Mouse (Mus musculus) T-cell, adult 2 months (primary cell): ENCODE measurements around the gene Mfap3l.
"Not testable (repeated sequence)": the region's sequence is repeated elsewhere in the genome, so short reads cannot be mapped to it uniquely, and the experiment has no call there.

Experiments
- DNase-seq: peaks from one replicate; pipeline ENCODE4 v3.0.0; 2022; ENCODE audit warnings: low spot score

Mfap3l gene

GRCm38 (mm10) chr8:60632250-60632932, at the start of gene Mfap3l:
Mfap3l (plus strand) TSS chr8:60632827.
- DNase-seq, result peak; percentile 45

GRCm38 (mm10) chr8:60583369-60583768, 49.3 kb upstream of the Mfap3l start:
- DNase-seq, result no peak

- not testable (repeated sequence) for DNase-seq
These were observed 41.1 kb upstream of the Mfap3l start for GRCm38 (mm10) chr8:60591352-60592105.

GRCm38 (mm10) chr8:60594761-60595160, 37.9 kb upstream of the Mfap3l start:
- no peak for DNase-seq

GRCm38 (mm10) chr8:60611580-60612111, 21.0 kb upstream of the Mfap3l start:
- DNase-seq, result no peak

GRCm38 (mm10) chr8:60616928-60617327, 15.7 kb upstream of the Mfap3l start:
- DNase-seq, result no peak

GRCm38 (mm10) chr8:60621561-60621960, 11.1 kb upstream of the Mfap3l start:
- DNase-seq, result no peak

- no peak for DNase-seq
These were observed 10.6 kb upstream of the Mfap3l start for GRCm38 (mm10) chr8:60622056-60622455.

GRCm38 (mm10) chr8:60623438-60623837, 9.2 kb upstream of the Mfap3l start:
- no peak for DNase-seq

GRCm38 (mm10) chr8:60624722-60625121, 7.9 kb upstream of the Mfap3l start:
- DNase-seq, result no peak

- DNase-seq, result no peak
These were observed 4.7 kb upstream of the Mfap3l start for GRCm38 (mm10) chr8:60627937-60628336.

GRCm38 (mm10) chr8:60629059-60629458, 3.6 kb upstream of the Mfap3l start:
- no peak for DNase-seq

GRCm38 (mm10) chr8:60631504-60631934, 1.1 kb upstream of the Mfap3l start:
- DNase-seq, result no peak

GRCm38 (mm10) chr8:60632933-60633655, 467 bp downstream of the Mfap3l start:
- DNase-seq, result no peak

GRCm38 (mm10) chr8:60634921-60635320, 2.3 kb downstream of the Mfap3l start:
- DNase-seq, result no peak

- DNase-seq, result no peak
These were observed 3.2 kb downstream of the Mfap3l start for GRCm38 (mm10) chr8:60635846-60636245.

- no peak for DNase-seq
These were observed 7.4 kb downstream of the Mfap3l start for GRCm38 (mm10) chr8:60640046-60640445.

GRCm38 (mm10) chr8:60643416-60644020, 10.9 kb downstream of the Mfap3l start:
- DNase-seq, result no peak

- no peak for DNase-seq
These were observed 12.5 kb downstream of the Mfap3l start for GRCm38 (mm10) chr8:60645164-60645563.

GRCm38 (mm10) chr8:60645911-60646310, 13.3 kb downstream of the Mfap3l start:
- no peak for DNase-seq

- DNase-seq, result no peak
These were observed 14.7 kb downstream of the Mfap3l start for GRCm38 (mm10) chr8:60647291-60647690.

GRCm38 (mm10) chr8:60649081-60649480, 16.5 kb downstream of the Mfap3l start:
- DNase-seq, result no peak
